Mouse (Mus musculus): ENCODE results near the gene Mum1. TPM values are rescaled to one million over a fixed set of nuclear protein-coding genes. Genes with fewer than 3 reads are reported as not detected.

Mum1 gene
- polyA plus RNA-seq, 1 experiment, result 11.1 TPM

DNA sequence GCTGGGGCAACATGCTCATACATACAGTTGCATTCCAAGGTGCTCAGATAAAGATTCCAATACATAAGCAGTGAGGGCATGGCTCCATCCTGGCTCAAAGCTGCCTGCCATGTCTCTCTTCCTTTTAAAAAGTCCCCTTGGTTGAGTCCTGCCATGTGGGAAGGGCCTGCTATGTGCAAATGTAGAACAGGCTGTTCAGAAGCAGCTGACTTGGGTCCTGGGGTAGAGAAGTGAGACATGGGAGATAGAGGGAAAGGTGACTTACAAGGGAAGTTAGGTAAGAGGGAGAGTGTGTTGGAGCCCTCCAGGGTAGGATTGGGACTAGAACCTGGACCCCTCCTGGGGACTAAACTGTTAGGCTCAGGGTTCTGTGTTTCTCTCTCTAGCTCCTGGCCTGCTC lies 25.8 kb downstream of the Mum1 start:
- peaks cover 5% of the 10 kb centered on the region; the same call in 1 of the 2 replicates for H3K4me1 ChIP-seq (ENCODE audit: control insufficient read depth, insufficient read depth, insufficient read length, low read length)
- no peak overlapping the region for H3K4me3 ChIP-seq (ENCODE audit: insufficient read depth, low read depth, low read length)
- H3K27ac ChIP-seq (replicated peaks; ENCODE audit: low read depth, low read length), result no peak overlapping the region

DNA sequence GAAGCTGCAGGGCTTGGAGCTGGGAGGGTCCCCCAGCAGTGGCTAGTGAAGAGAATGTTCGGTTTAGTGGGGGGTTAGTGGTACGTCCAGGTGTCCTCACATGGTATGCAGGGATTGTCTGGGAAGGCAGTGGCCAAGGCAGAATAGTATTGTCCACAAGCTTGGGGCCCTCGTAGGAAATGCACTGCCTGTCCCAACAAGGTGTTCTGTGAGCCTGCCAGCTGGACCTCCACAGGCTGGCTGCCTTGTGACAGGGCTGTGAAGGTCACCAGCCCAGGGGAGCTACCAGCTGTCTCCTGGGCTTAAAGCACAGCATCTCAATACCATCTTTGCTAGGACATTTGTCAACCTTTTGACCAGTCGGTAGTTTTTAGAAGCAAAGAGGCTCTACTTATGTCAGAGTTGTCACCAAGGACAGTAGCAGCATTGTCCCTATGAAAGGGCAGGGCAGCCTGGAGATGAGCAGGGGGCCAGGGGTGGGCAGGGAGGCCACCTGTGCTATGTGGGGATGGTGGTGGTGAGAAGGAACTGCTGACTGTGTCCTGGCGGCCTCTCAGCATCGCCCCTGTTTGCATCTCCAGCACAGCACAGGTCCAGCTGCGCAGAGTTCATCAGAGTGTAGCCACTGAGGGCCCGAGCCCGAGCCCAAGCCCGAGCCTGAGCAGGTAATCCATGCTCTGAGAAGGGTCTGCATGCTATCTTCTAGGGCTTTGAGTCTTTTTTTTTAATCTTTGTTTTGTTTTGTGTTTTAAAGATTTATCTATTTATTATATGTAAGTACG lies 26.4 kb downstream of the Mum1 start:
- H3K4me3 ChIP-seq (ENCODE audit: insufficient read depth, low read depth, low read length), result no peak overlapping the region
- peaks cover 5% of the 10 kb centered on the region; the same call in 1 of the 2 replicates for H3K4me1 ChIP-seq (ENCODE audit: control insufficient read depth, insufficient read depth, insufficient read length, low read length)
- no peak overlapping the region for H3K27ac ChIP-seq (replicated peaks; ENCODE audit: low read depth, low read length)

DNA sequence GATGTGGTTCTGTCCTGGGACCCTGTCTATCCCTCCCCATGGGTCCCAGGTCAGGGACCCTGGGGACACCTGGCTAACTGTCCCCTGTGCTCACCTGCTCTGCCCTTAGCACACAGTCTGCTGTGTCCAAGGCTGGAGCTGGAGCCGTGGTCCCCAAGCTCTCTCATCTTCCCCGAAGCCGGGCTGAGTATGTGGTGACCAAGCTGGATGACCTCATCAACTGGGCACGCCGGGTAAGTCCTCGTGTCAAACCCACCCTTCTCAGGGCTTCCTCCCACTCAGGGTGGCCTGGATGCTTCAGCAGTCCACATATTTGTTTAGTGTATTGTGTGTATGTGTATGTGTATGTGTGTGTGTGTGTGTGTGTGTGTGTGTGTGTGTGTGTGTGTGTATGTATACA lies 27.3 kb downstream of the Mum1 start:
- H3K4me1 ChIP-seq (ENCODE audit: control insufficient read depth, insufficient read depth, insufficient read length, low read length), result peaks cover 5% of the 10 kb centered on the region; the same call in 1 of the 2 replicates
- H3K4me3 ChIP-seq (ENCODE audit: insufficient read depth, low read depth, low read length), result no peak overlapping the region
- no peak overlapping the region for H3K27ac ChIP-seq (replicated peaks; ENCODE audit: low read depth, low read length)

DNA sequence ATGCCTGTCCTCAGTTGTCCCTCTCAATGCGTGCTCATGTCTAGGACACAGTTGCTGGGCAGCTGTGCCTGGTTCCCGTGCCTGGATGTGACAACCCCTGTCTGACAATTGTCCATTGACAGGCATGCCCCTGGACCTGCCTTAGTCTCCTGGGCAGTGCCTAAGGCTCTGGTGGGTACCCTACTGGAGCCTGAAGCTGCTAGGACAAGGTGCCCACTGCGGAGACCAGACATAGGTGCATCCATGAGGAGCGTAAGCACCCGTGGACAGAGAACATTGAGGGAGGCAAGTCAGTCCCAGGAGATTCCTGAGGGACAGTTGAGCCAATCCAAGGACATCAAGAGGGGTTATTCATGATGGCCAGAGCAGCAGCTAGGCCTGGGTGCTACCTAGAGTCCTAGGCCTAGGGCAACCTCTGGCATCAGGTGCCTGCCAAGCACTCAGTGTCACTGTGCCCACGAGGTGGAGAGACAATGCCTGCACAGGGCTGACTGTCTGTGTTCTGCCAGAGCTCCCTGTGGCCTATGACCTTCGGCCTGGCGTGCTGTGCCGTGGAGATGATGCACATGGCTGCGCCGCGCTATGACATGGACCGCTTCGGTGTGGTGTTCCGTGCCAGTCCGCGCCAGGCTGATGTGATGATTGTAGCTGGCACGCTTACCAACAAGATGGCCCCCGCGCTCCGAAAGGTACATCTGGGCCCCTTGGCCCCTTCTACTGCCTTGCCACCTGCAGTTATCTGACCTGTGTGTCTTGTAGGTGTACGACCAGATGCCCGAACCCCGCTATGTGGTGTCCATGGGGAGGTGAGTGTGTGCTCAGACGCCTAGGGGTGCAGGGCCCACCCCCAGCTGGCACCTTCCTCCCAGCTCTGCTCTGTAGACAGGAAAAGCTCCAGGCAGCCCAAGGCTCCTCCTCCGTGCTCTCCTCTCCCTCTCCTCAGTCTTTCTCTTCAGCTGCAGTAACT lies 28.4 kb downstream of the Mum1 start:
- Histone ChIP-seq H3K27ac (replicated peaks; ENCODE audit: low read depth, low read length) (no peak overlapping the region), H3K4me3 (ENCODE audit: insufficient read depth, low read depth, low read length) (no peak overlapping the region), H3K4me1 (ENCODE audit: control insufficient read depth, insufficient read depth, insufficient read length, low read length) (peaks cover 11% of the 10 kb centered on the region)

DNA sequence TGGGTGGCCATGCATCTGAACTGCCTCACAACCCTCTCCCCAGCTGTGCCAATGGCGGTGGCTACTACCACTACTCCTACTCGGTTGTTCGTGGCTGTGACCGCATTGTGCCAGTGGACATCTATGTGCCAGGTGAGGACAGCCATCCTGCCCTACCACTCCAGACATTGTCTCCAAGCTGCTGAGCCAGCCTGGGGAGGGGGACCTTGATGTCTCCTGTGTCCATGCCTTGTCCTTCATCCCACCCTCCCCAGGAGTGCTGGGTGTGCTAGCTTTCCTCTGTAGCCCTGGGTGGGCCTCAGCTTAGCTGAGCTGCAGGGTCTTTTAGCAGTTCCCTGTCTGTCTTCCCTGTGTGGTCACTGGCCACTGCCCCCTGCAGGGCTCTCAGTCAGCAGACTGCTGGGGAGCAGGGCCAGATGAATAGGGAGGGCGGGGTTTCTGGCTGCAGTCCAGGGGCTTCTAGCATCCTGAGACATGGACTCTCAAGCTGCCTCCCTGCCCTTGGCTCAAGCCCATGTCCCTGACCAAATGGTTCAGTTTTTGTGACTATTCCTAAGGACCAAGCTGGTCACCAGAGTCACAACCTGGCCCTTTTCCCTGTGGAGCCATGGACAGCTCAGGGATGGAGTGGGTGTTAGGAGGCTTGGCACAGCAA lies 29.8 kb downstream of the Mum1 start:
- no peak overlapping the region for H3K4me3 ChIP-seq (ENCODE audit: insufficient read depth, low read depth, low read length)
- no peak overlapping the region for H3K27ac ChIP-seq (replicated peaks; ENCODE audit: low read depth, low read length)
- peaks cover 10% of the 10 kb centered on the region for H3K4me1 ChIP-seq (ENCODE audit: control insufficient read depth, insufficient read depth, insufficient read length, low read length)

DNA sequence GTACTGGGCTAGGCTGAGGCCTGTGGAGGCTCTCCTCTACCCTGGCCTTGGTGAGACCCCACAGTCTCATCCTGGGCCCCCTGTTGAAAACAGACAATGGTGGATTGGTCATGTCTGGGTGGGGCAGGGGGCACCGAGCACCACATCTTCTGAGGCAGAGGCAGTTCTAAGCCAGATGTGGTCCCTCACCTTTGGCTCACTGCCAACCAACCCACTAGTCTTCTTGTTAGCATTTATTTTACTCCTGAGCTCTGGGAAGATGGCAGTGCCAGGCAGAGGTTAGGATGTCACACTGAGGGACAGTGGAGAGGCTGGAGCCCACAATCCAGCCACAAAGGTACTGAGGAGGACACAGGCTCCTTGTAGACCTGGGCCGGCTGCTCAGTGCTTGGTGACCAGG lies 31.7 kb downstream of the Mum1 start:
- Histone ChIP-seq H3K27ac (replicated peaks; ENCODE audit: low read depth, low read length) (no peak overlapping the region), H3K4me3 (ENCODE audit: insufficient read depth, low read depth, low read length) (no peak overlapping the region), H3K4me1 (ENCODE audit: control insufficient read depth, insufficient read depth, insufficient read length, low read length) (peaks cover 12% of the 10 kb centered on the region)

DNA sequence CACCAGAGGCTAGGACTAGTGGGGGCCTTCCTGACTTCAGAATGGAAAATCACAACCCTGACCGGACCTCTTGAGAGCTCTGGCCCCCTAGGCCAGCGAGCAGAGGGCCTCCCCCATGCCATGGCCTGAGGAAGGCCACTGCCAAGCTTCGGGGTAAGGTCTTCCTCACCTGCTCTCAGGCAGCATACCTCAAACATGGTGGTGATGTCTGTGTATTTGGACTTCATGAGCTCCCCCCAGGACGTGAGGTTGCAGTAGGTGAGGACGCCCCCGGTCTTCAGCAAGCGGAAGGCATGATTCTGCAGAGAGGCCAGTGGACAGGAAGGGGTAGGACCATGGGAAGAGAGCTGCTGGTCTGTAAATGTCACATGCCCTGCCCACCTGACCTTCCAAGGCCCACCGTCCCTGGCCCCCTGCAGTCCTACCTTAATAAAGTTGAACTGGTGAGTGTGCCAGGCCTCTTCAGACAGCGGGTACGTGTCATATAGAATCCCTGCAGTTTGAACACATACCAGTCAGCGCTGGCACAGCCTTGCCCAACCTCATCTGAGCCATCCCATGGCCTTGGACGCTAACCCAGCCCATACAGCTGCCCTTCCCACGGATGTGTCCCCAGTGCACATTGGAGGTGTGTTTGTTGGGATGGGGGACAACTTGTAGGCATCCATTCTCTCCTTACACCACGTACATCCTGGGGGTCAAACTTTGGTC lies 32.7 kb downstream of the Mum1 start:
- Histone ChIP-seq H3K27ac (replicated peaks; ENCODE audit: low read depth, low read length) (no peak overlapping the region), H3K4me3 (ENCODE audit: insufficient read depth, low read depth, low read length) (no peak overlapping the region), H3K4me1 (ENCODE audit: control insufficient read depth, insufficient read depth, insufficient read length, low read length) (peaks cover 12% of the 10 kb centered on the region)

DNA sequence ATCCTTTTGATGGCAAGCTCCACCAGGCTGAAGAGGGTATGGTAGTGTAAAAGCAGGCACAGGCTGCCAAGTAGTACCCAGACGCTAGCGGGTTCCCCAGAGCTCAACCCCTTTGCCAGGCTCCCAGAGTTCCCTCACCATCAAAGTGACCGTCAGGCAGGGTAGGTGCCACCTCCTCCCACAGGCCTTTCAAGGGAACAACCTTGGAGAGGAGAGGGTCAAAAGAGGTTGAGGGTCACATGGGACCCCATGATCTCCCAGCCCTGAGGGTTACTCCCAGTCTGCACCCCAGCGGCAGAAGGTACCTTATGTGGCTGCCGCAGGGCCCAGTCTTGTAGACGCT lies 33.2 kb downstream of the Mum1 start:
- Histone ChIP-seq H3K4me1 (ENCODE audit: control insufficient read depth, insufficient read depth, insufficient read length, low read length) (peaks cover 12% of the 10 kb centered on the region), H3K4me3 (ENCODE audit: insufficient read depth, low read depth, low read length) (no peak overlapping the region), H3K27ac (replicated peaks; ENCODE audit: low read depth, low read length) (no peak overlapping the region)

DNA sequence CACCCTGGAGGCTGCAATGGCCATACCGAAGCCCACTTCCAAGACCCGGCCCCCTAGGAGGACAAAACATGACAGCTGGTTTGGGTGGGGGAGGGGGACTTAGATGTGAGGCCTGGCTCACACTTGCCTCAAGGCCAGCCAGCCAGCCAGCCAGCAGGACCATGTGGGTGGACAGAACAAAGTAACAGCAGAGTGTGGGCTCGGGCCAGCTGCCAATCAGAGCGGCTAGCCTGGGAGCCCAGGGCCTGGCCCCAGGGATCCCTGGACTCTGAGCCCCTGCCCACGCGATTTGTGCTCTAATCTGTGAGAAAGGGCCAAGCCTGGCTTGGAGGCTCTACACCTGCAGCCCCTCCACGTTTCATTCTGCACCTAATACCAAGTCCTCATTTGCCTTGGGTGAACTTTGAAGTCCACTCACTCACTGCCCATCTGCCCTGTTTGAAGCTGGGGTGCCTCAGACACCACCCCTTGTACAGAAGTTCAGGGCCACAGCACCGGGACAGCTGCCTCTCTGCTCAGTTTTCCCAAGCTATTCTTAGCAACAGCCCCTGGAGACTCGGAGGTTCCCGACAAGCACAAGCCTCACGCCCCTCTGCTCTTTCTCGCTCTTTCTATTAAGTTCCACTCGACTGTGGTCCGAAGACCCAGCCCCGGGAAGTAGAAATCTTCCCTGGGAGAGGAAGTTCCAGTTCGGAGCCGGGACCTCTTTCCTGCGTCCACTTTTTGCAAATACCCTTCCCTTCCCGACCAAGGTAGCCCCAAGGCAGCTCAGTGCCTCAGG lies 33.8 kb downstream of the Mum1 start:
- Histone ChIP-seq H3K27ac (replicated peaks; ENCODE audit: low read depth, low read length) (peak overlapping the region; percentile 32; the same call in 1 of the 2 replicates), H3K4me1 (ENCODE audit: control insufficient read depth, insufficient read depth, insufficient read length, low read length) (peaks cover 12% of the 10 kb centered on the region), H3K4me3 (ENCODE audit: insufficient read depth, low read depth, low read length) (peak overlapping the region; percentile 67)

DNA sequence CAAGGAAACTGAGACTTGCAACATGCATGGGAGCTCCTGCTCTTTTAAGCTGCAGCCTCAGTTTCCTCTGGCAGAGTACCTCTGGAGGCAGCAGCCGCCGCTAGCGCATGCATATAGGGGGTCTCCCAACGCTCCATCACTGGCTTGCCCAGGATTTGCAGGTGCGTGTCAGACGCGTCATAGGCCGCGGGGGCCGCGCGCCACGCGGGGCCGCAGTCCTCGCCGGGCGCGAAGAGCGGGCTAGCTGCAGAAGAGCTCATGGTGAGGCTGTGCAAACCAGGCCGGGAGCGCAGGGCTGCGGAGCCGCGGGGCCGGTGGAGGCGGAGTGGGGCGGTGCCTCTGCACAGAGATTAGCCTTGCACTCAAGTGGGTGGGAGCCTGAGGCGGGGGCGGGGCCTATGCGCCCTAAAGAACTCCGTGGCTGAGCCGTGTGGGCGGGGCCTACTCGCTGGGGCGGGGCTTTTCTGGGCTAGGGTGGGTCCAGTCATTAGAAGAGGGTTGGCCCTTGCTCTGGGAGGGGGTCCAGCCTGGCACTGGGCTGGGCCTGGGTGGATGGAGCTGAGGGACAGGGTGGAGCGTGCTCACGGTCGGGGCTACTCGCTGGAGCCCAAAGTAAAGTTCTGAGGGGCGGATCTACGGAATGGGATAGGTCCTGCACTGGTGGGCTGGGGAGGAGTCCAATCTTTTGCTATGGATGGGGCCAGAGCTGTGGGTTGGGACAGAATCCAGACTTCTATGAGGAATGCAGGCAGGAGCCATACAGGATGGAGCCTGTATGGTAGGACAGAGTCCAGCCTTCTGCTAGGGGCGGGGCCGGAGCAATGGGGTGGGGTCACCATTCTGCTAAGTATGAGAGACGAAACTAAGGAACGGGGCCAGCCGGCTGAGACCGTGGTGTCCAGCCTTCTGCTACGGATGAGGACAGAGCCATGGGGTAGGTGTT lies 34.7 kb downstream of the Mum1 start, which contains the start of the genes Gamt and Dazap1:
Gamt (minus strand) TSS at position 371 of the 943 bp plus-strand sequence.
Dazap1 (plus strand) TSS at position 845 of the 943 bp plus-strand sequence.
- Histone ChIP-seq H3K4me3 (ENCODE audit: insufficient read depth, low read depth, low read length) (peak within 1 kb of the TSS; percentile 73), H3K4me1 (ENCODE audit: control insufficient read depth, insufficient read depth, insufficient read length, low read length) (peaks cover 12% of the 10 kb centered on the region), H3K27ac (replicated peaks; ENCODE audit: low read depth, low read length) (peak within 1 kb of the TSS; percentile 99)

DNA sequence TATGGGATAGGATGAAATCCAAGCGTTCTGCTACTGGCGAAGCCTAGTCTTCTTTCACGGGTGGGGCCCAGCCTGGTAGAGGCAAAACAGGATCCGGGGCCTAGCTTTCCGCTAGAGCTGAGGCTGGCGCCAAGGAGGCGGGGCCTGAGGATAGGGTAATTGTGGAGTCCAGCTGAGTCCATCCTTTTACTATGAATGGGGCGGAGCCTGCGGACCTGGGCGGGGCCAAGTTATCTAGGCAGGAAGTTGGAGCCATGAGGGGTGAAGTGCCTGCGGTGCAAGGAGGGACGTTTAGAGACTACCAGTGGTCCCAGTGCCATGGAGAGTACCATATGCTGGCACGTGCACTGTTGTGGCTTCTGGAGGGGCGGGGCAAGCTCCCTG lies 35.3 kb downstream of the Mum1 start:
- Histone ChIP-seq H3K4me3 (ENCODE audit: insufficient read depth, low read depth, low read length) (peak overlapping the region; percentile 73), H3K4me1 (ENCODE audit: control insufficient read depth, insufficient read depth, insufficient read length, low read length) (peaks cover 15% of the 10 kb centered on the region), H3K27ac (replicated peaks; ENCODE audit: low read depth, low read length) (peak overlapping the region; percentile 99)

DNA sequence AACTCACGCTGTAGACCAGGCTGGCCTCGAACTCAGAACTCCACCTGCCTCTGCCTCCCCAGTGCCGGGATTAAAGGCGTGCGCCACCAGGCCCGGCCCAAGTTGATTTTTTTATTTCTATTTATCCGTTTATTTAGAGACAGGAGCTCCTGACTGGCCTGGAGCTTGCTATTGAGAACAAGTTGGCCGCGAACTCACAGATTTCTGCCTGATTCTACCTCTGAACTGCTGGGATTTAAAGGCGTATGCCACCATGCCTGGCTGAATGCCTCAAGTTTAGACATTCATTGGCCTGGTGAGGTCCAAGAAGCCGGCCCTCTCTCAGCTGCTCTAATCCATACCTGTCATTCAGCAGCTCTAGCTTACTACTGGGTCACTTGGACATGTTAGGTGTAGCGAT lies 35.9 kb downstream of the Mum1 start:
- Histone ChIP-seq H3K27ac (replicated peaks; ENCODE audit: low read depth, low read length) (0 out of 2 replicates have a peak overlapping the region, but pooled peaks have one; percentile 2), H3K4me1 (ENCODE audit: control insufficient read depth, insufficient read depth, insufficient read length, low read length) (peaks cover 18% of the 10 kb centered on the region), H3K4me3 (ENCODE audit: insufficient read depth, low read depth, low read length) (no peak overlapping the region)

DNA sequence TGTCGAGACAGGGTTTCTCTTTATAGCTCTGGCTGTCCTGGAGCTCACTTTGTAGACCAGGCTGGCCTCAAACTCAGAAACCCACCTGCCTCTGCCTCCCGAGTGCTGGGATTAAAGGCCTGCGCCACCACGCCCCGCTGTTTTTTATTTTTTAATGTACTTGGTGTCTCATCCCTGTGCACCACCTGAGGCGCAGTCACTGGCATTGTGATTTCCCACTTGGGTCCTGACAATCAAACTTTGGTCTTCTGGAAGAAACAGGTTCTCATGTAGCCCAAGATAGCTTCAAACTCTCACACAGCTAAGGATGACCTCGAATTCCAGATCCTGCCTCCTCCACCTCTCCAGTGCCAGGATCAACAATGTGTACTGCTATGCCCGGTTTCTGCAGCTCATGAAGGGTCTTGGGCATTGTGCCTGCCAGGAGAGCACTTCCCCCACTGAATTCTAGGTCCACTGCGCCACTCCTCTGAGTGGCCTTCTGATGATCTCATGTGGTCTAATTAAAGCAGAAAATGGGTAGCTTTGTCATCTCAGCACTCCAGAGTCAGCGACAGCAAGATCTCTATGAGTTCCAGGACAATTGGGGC lies 36.6 kb downstream of the Mum1 start:
- no peak overlapping the region for H3K27ac ChIP-seq (replicated peaks; ENCODE audit: low read depth, low read length)
- no peak overlapping the region for H3K4me3 ChIP-seq (ENCODE audit: insufficient read depth, low read depth, low read length)
- H3K4me1 ChIP-seq (ENCODE audit: control insufficient read depth, insufficient read depth, insufficient read length, low read length), result peaks cover 25% of the 10 kb centered on the region
